ENCODE assay signal across 8 mouse cellular contexts in genomic region chr11:68851644-68852485, GRCm38 (mm10). TPM values are rescaled to one million over a fixed set of nuclear protein-coding genes. Genes with fewer than 3 reads are reported as not detected.
DNase-seq lines count a peak whose midpoint lies in the region; ATAC-seq and TF ChIP-seq lines count a peak whose summit lies in the region.

No protein-coding gene starts in this region.

- no peaks in the 10 kb centered on the region for H3K27me3 ChIP-seq in lung, embryonic 15.5 days

- H3K4me3 ChIP-seq in lung, embryonic 15.5 days = peak overlapping the region; percentile 71
- H3K4me3 ChIP-seq in olfactory bulb, adult 2 months (ENCODE audit: insufficient read depth, low read depth, low read length) = peak overlapping the region; percentile 79

- DNase-seq in lung, postnatal 36 days = no peak
- peak; percentile 30 for DNase-seq in kidney, postnatal 14 days
- no peak for DNase-seq in embryo, embryonic 10.5 days (ENCODE audit: low spot score)
- no peak for DNase-seq in gastrocnemius, adult 8-10 months (ENCODE audit: low spot score in 2 of 2)

- no peak for TF ChIP-seq POLR2A in olfactory bulb, adult 2 months (IDR thresholded peaks at IDR 0.05; ENCODE audit: insufficient read depth, low read depth, low read length)

- H3K9me3 ChIP-seq in lung, embryonic 15.5 days = no peaks in the 10 kb centered on the region

- H3K9ac ChIP-seq in lung, embryonic 15.5 days = peak overlapping the region; percentile 81

- H3K27ac ChIP-seq in lung, embryonic 15.5 days = peak overlapping the region; percentile 96
- H3K27ac ChIP-seq in olfactory bulb, adult 2 months (ENCODE audit: insufficient read depth, low read depth, low read length) = peak overlapping the region; percentile 85

- peak overlapping the region; percentile 63 for H3K4me2 ChIP-seq in lung, embryonic 15.5 days

- TF ChIP-seq CTCF in olfactory bulb, adult 2 months (IDR thresholded peaks at IDR 0.05; ENCODE audit: insufficient read depth, low read depth, low read length) = no peak

- no peaks in the 10 kb centered on the region for H3K36me3 ChIP-seq in lung, embryonic 15.5 days

- ATAC-seq in lung, embryonic 15.5 days (ENCODE audit: borderline replicate concordance, extremely low read depth, low FRiP score, low TSS enrichment) = no peak
- ATAC-seq in erythroblast, adult 5-6 weeks (replicated peaks; ENCODE audit: low FRiP score, poor library complexity, severe bottlenecking) = 0 out of 2 replicates have a peak, but pooled peaks have one; percentile 1
- no peak for ATAC-seq in inflammation-experienced regulatory T-cells, adult 6 months

- 2% methylated on average over 13 of the region's 13 CpGs for whole genome bisulfite sequencing in lung, embryonic 15.5 days
- 1% methylated on average over 13 of the region's 13 CpGs for WGBS in olfactory bulb, adult 2 months

- peaks cover 23% of the 10 kb centered on the region for H3K4me1 ChIP-seq in lung, embryonic 15.5 days
- no peaks in the 10 kb centered on the region for H3K4me1 ChIP-seq in olfactory bulb, adult 2 months (ENCODE audit: control insufficient read depth, insufficient read depth, low read length)

RNA-seq across cellular contexts. Expression of gene Ndel1, which starts 19.8 kb away (rescaled TPM):
- polyA plus RNA-seq in lung, embryonic 15.5 days (2015; fragmentation: Nextera tagmentation; extraction: Ambion mirVana) = 72.8 and 77.1 TPM in 2 replicates
- 26.3 and 30.7 TPM in 2 replicates for total RNA-seq in erythroblast, adult 5-6 weeks (2015; ENCODE audit: low replicate concordance)
- 54.4 and 55.6 TPM in 2 replicates for total RNA-seq in erythroblast, adult 5-6 weeks (2017; ENCODE audit: low replicate concordance)
- not detected in 2 replicates for polyA plus RNA-seq in olfactory bulb, adult 2 months (2012; ENCODE audit: insufficient read depth, insufficient read length, low replicate concordance, missing spikeins)
- 10 to 100 TPM; 30.8 to 36.0 (median 32.1) TPM for polyA plus RNA-seq in inflammation-experienced regulatory T-cells, adult 6 months (2017; shearing (Covaris generic))
- 10 to 100 TPM; 70.5 to 96.6 (median 85.7) TPM for total RNA-seq in gastrocnemius, adult 8-10 months (2022)

RNA-seq across cellular contexts. Expression of gene Rnf222, which starts 36.5 kb away (rescaled TPM):
- 0.16 TPM in 2 replicates for polyA plus RNA-seq in lung, embryonic 15.5 days (2015; fragmentation: Nextera tagmentation; extraction: Ambion mirVana)
- total RNA-seq in erythroblast, adult 5-6 weeks (2015; ENCODE audit: low replicate concordance) = not detected in 2 replicates
- not detected in 2 replicates for total RNA-seq in erythroblast, adult 5-6 weeks (2017; ENCODE audit: low replicate concordance)
- not detected in 2 replicates for polyA plus RNA-seq in olfactory bulb, adult 2 months (2012; ENCODE audit: insufficient read depth, insufficient read length, low replicate concordance, missing spikeins)
- not detected for polyA plus RNA-seq in inflammation-experienced regulatory T-cells, adult 6 months (2017; shearing (Covaris generic))
- total RNA-seq in gastrocnemius, adult 8-10 months (2022) = under 1 TPM in 1 of 4 experiments, not detected in 3; 0.10 TPM

RNA-seq across cellular contexts. Expression of gene Rpl26, which starts 49.5 kb away (rescaled TPM):
- polyA plus RNA-seq in lung, embryonic 15.5 days (2015; fragmentation: Nextera tagmentation; extraction: Ambion mirVana) = 880 and 922 TPM in 2 replicates
- total RNA-seq in erythroblast, adult 5-6 weeks (2015; ENCODE audit: low replicate concordance) = 757 and 872 TPM in 2 replicates
- total RNA-seq in erythroblast, adult 5-6 weeks (2017; ENCODE audit: low replicate concordance) = 762 and 834 TPM in 2 replicates
- polyA plus RNA-seq in olfactory bulb, adult 2 months (2012; ENCODE audit: insufficient read depth, insufficient read length, low replicate concordance, missing spikeins) = 1,027 and 1,979 TPM in 2 replicates
- 1,000 to 10,000 TPM; 1,371 to 2,270 (median 2,196) TPM for polyA plus RNA-seq in inflammation-experienced regulatory T-cells, adult 6 months (2017; shearing (Covaris generic))
- total RNA-seq in gastrocnemius, adult 8-10 months (2022) = 100 to 1,000 TPM; 671 to 819 (median 724) TPM

Comparison
In these comparisons a context has a peak if more than half of its experiments do, and no peak if none do; other contexts are left out.
1. RNA of gene Ndel1, which starts 19.8 kb away (polyA plus RNA-seq): 72.8 to 77.1 TPM in lung, embryonic 15.5 days and 30.8 to 36.0 TPM in inflammation-experienced regulatory T-cells, adult 6 months; not detected in olfactory bulb, adult 2 months; every median in the first group is over 10 times any median in the second.